ENCODE assay signal across 8 mouse cellular contexts in the genomic region with DNA sequence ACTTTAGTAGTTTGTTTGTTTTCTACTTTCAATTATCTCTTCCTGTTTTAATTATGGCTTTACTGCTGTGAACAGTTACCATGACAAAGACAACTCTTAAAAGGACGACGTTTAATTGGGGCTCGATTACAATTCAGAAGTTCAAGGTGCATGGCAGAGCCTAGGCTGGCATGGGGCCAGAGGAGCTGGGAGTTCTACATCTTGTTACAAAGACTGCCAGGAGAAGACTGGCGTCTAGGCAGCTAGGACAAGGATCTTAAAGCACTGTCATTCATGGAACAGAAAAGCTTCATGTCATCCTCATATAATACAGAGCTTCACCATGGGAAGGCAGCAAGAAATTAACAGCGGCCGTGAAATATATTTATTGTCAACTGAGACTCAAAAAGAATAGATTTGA.
DNase-seq lines count a peak whose midpoint lies in the region; ATAC-seq and TF ChIP-seq lines count a peak whose summit lies in the region.

No protein-coding gene starts in this region.

- TF ChIP-seq EP300 in heart, postnatal 0 days (IDR thresholded peaks at IDR 0.05; ENCODE audit: low read depth) = no peak

- peak overlapping the region; percentile 70 for H3K4me3 ChIP-seq in embryonic facial prominence, embryonic 10.5 days
- peak overlapping the region; percentile 68 for H3K4me3 ChIP-seq in heart, postnatal 0 days (ENCODE audit: low read depth, low read length)
- H3K4me3 ChIP-seq in lung, adult 2 months (replicated peaks; ENCODE audit: extremely low read depth, low read depth, low read length) = no peak overlapping the region

- H3K9me3 ChIP-seq in embryonic facial prominence, embryonic 10.5 days = peaks cover 22% of the 10 kb centered on the region
- peaks cover 11% of the 10 kb centered on the region; the same call in 1 of the 2 replicates for H3K9me3 ChIP-seq in heart, postnatal 0 days (replicated peaks; ENCODE audit: control insufficient read depth, low read length)

- WGBS in embryonic facial prominence, embryonic 10.5 days = 55% methylated on average over 6 of the region's 6 CpGs
- WGBS in heart, postnatal 0 days = 47% methylated on average over 6 of the region's 6 CpGs
- 39% methylated on average over 6 of the region's 6 CpGs for WGBS in lung, adult 2 months

- H3K4me2 ChIP-seq in heart, postnatal 0 days (ENCODE audit: low read depth, low read length) = peak overlapping the region; percentile 44

- H3K4me1 ChIP-seq in embryonic facial prominence, embryonic 10.5 days = peaks cover 4% of the 10 kb centered on the region
- H3K4me1 ChIP-seq in heart, postnatal 0 days (ENCODE audit: control insufficient read depth, insufficient read depth) = peaks cover 5% of the 10 kb centered on the region; the same call in 1 of the 2 replicates
- H3K4me1 ChIP-seq in lung, adult 2 months (ENCODE audit: control insufficient read depth, insufficient read depth, low read length) = 0 out of 2 replicates have a peak, but pooled peaks cover 3% of the 10 kb centered on the region

- peaks cover 29% of the 10 kb centered on the region for H3K36me3 ChIP-seq in embryonic facial prominence, embryonic 10.5 days (replicated peaks)
- H3K36me3 ChIP-seq in heart, postnatal 0 days (replicated peaks; ENCODE audit: control insufficient read depth, insufficient read depth, low read length) = 0 out of 2 replicates have a peak, but pooled peaks cover 6% of the 10 kb centered on the region

- TF ChIP-seq POLR2A in lung, adult 2 months (IDR thresholded peaks at IDR 0.05; ENCODE audit: borderline replicate concordance, extremely low read depth, low read depth, low read length) = no peak

- DNase-seq in urinary bladder, postnatal 25 days (ENCODE audit: low spot score) = peak; percentile 14
- no peak for DNase-seq in urinary bladder, adult 2 months (ENCODE audit: low spot score)
- DNase-seq in embryonic facial prominence, embryonic 10.5 days (ENCODE audit: low spot score) = no peak
- no peak for DNase-seq in heart, postnatal 0 days (ENCODE audit: low spot score)
- DNase-seq in kidney, postnatal 36 days = peak; percentile 54 to 82
- peak; percentile 21 for DNase-seq in lung, adult 2 months
- DNase-seq in right cerebral cortex, postnatal 25 days = peak; percentile 10

- TF ChIP-seq CTCF in heart, postnatal 0 days (IDR thresholded peaks at IDR 0.05; ENCODE audit: low read depth) = no peak
- no peak for TF ChIP-seq CTCF in lung, adult 2 months (IDR thresholded peaks at IDR 0.05; ENCODE audit: insufficient read depth, low read length)

- ATAC-seq in heart, postnatal 0 days (ENCODE audit: insufficient read depth, low read depth) = no peak
- ATAC-seq in activated CD4-positive, CD25-positive, alpha-beta regulatory T cell, adult 4 months = no peak

- H3K27me3 ChIP-seq in embryonic facial prominence, embryonic 10.5 days (replicated peaks; ENCODE audit: low read depth, poor library complexity, severe bottlenecking) = no peaks in the 10 kb centered on the region
- H3K27me3 ChIP-seq in heart, postnatal 0 days (ENCODE audit: control insufficient read depth, insufficient read depth, low read length) = no peaks in the 10 kb centered on the region

- no peak overlapping the region for H3K27ac ChIP-seq in embryonic facial prominence, embryonic 10.5 days (replicated peaks)
- peak overlapping the region; percentile 93 for H3K27ac ChIP-seq in heart, postnatal 0 days (ENCODE audit: low read depth)

- H3K9ac ChIP-seq in heart, postnatal 0 days (replicated peaks; ENCODE audit: low read depth, low read length) = 0 out of 2 replicates have a peak overlapping the region, but pooled peaks have one; percentile 76

Comparison
In these comparisons a context has a peak if more than half of its experiments do, and no peak if none do; other contexts are left out.
1. DNase-seq: peak in urinary bladder, postnatal 25 days (single experiment), kidney, postnatal 36 days (2 of 2), lung, adult 2 months (single experiment) and right cerebral cortex, postnatal 25 days (single experiment); none in urinary bladder, adult 2 months (single experiment), embryonic facial prominence, embryonic 10.5 days (single experiment) and heart, postnatal 0 days (single experiment).